Mouse (Mus musculus) heart, embryonic 13.5 days (tissue): ENCODE results near the gene Fbxo22. TPM values are rescaled to one million over a fixed set of nuclear protein-coding genes. Genes with fewer than 3 reads are reported as not detected.

Experiments used
- ATAC-seq: fragments of 200-750 bp; cut with Nextera tagmentation; 2 replicates; pipeline ENCODE4 v1.8.0; 2017; ENCODE audit warnings: moderate TSS enrichment; ENCODE audit not compliant: insufficient number of reproducible peaks, low FRiP score, low TSS enrichment; ENCODE audit errors: extremely low read depth
- H3K27ac ChIP-seq: fragments of 300-500 bp; sonication (generic); replicated peaks from 2 replicates; pipeline ENCODE4 v1.5.1; 2015; ENCODE audit warnings: moderate library complexity, mild to moderate bottlenecking, inconsistent platforms
- H3K27me3 ChIP-seq: fragments of 300-500 bp; sonication (generic); replicated peaks from 2 replicates; pipeline ENCODE4 v1.6.1; 2015; ENCODE audit warnings: mild to moderate bottlenecking, inconsistent platforms
- H3K36me3 ChIP-seq: fragments of 300-500 bp; sonication (generic); 2 replicates; pipeline ENCODE4 v1.6.1; 2015; ENCODE audit warnings: mild to moderate bottlenecking, inconsistent platforms
- H3K4me1 ChIP-seq: fragments of 300-500 bp; sonication (generic); 2 replicates; pipeline ENCODE4 v1.6.1; 2015; ENCODE audit warnings: inconsistent platforms
- H3K4me2 ChIP-seq: fragments of 300-500 bp; sonication (generic); 2 replicates; pipeline ENCODE4 v1.6.1; 2015; ENCODE audit warnings: inconsistent platforms, mild to moderate bottlenecking, moderate library complexity
- H3K4me3 ChIP-seq: fragments of 300-500 bp; sonication (generic); 2 replicates; pipeline ENCODE4 v1.5.1; 2015; ENCODE audit warnings: moderate library complexity, mild to moderate bottlenecking, inconsistent platforms
- H3K9ac ChIP-seq: fragments of 300-500 bp; sonication (generic); 2 replicates; pipeline ENCODE4 v1.6.1; 2015; ENCODE audit warnings: inconsistent platforms, mild to moderate bottlenecking, moderate library complexity
- H3K9me3 ChIP-seq: fragments of 300-500 bp; sonication (generic); 2 replicates; pipeline ENCODE4 v1.6.1; 2016; ENCODE audit warnings: inconsistent platforms
- WGBS: fragments of 180-500 bp; shearing (Covaris S2); methylation state at CpG from one replicate; pipeline ENCODE4 v1.1.7; 2015; ENCODE audit warnings: mixed read lengths; 5-methylcytosine and 5-hydroxymethylcytosine counted together
- polyA plus RNA-seq: library from polyadenylated mRNA; unstranded; fragments of >200 nt; fragmentation: Nextera tagmentation; extraction: Ambion mirVana; gene quantifications from 2 replicates; pipeline ENCODE4 v1.2.1, GENCODE M21; 2015

Gene Fbxo22
- 54.4 and 61.1 TPM in 2 replicates for polyA plus RNA-seq

GRCm38 (mm10) chr9:55208790-55209481, at the start of gene Fbxo22:
Gene Fbxo22 (plus strand): TSS chr9:55208925.
- Histone ChIP-seq H3K9ac (peak within 1 kb of the TSS; percentile 90), H3K4me3 (peak within 1 kb of the TSS; percentile 78), H3K27me3 (no peaks in the 10 kb centered on the region), H3K36me3 (peaks cover 30% of the 10 kb centered on the region), H3K4me1 (peaks cover 33% of the 10 kb centered on the region), H3K4me2 (peak within 1 kb of the TSS; percentile 83), H3K27ac (peak within 1 kb of the TSS; percentile 93), H3K9me3 (no peaks in the 10 kb centered on the region)
- under 1% methylated on average over 65 of the region's 65 CpGs for WGBS
- peak; percentile 87 for ATAC-seq

- no peak overlapping the region for H3K27ac ChIP-seq
- H3K4me3 ChIP-seq = no peak overlapping the region
- no peak overlapping the region for H3K9ac ChIP-seq
- H3K36me3 ChIP-seq = peaks cover 48% of the 10 kb centered on the region
- peaks cover 20% of the 10 kb centered on the region for H3K4me1 ChIP-seq
- 65% methylated on average over 7 of the region's 7 CpGs for WGBS
- H3K4me2 ChIP-seq = no peak overlapping the region
- no peak for ATAC-seq
- no peaks in the 10 kb centered on the region for H3K27me3 ChIP-seq
- H3K9me3 ChIP-seq = no peaks in the 10 kb centered on the region
Observed at GRCm38 (mm10) chr9:55170655-55171412, 37.9 kb upstream of the Fbxo22 start.

- H3K9me3 ChIP-seq = no peaks in the 10 kb centered on the region
- ATAC-seq = no peak
- no peak overlapping the region for H3K27ac ChIP-seq
- WGBS = 89% methylated on average over 1 of the region's 1 CpGs
- no peak overlapping the region for H3K9ac ChIP-seq
- H3K4me1 ChIP-seq = peaks cover 20% of the 10 kb centered on the region
- no peak overlapping the region for H3K4me3 ChIP-seq
- no peaks in the 10 kb centered on the region for H3K27me3 ChIP-seq
- H3K4me2 ChIP-seq = no peak overlapping the region
- H3K36me3 ChIP-seq = peaks cover 42% of the 10 kb centered on the region
Observed at GRCm38 (mm10) chr9:55172195-55172685, 36.5 kb upstream of the Fbxo22 start.

DNA sequence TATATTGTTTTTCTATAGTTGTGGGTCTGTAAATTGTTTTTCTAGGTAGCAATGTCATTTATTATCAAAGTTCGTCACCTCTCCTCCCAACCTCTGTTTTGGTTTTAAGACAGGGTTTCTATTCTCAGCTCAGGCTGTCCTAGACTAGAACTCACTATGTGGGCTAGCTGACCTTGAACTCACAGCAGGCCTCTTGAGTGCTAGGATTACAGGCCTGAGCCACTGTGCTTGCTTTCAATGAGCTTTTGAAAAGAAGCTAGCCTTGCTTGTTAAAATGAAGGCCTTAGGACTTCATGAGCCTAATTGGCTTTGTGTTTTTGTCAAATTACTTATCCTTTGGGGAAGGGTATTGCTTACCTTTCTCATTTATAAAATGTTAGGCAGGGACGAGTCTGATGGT, 34.5 kb upstream of the Fbxo22 start:
- H3K9ac ChIP-seq = no peak overlapping the region
- WGBS = 74% methylated on average over 2 of the region's 2 CpGs
- no peaks in the 10 kb centered on the region for H3K9me3 ChIP-seq
- no peaks in the 10 kb centered on the region for H3K27me3 ChIP-seq
- H3K4me2 ChIP-seq = no peak overlapping the region
- H3K27ac ChIP-seq = no peak overlapping the region
- ATAC-seq = no peak
- peaks cover 32% of the 10 kb centered on the region for H3K36me3 ChIP-seq
- H3K4me3 ChIP-seq = no peak overlapping the region
- peaks cover 20% of the 10 kb centered on the region for H3K4me1 ChIP-seq

DNA sequence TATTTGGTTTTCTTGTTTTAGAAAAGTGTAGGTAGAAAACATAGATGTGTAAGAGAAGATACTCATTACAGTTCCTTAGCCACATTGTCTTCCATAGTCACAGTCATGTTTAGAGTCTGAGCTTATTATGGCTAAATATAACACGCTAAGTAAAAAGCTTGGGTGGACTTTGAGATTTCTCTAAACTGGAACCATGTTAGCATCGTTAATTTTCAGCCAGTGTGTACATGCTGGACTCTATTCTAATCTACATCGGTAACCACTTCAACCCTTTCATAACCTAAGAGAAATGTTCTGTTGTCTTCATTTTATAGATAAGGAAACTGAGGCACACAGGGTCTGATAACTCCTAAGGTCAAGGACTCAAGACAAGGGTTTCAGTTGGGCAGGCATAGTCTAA, 12.8 kb upstream of the Fbxo22 start:
- H3K4me2 ChIP-seq = no peak overlapping the region
- 85% methylated on average over 3 of the region's 3 CpGs for WGBS
- no peak for ATAC-seq
- no peaks in the 10 kb centered on the region for H3K27me3 ChIP-seq
- peaks cover 8% of the 10 kb centered on the region for H3K4me1 ChIP-seq
- H3K36me3 ChIP-seq = peaks cover 42% of the 10 kb centered on the region
- no peaks in the 10 kb centered on the region for H3K9me3 ChIP-seq
- no peak overlapping the region for H3K9ac ChIP-seq
- H3K4me3 ChIP-seq = no peak overlapping the region
- H3K27ac ChIP-seq = no peak overlapping the region

GRCm38 (mm10) chr9:55198260-55198659, 10.5 kb upstream of the Fbxo22 start:
- no peaks in the 10 kb centered on the region for H3K9me3 ChIP-seq
- WGBS = 86% methylated on average over 1 of the region's 1 CpGs
- no peak overlapping the region for H3K27ac ChIP-seq
- H3K4me3 ChIP-seq = no peak overlapping the region
- no peak overlapping the region for H3K4me2 ChIP-seq
- peaks cover 8% of the 10 kb centered on the region for H3K4me1 ChIP-seq
- no peak overlapping the region for H3K9ac ChIP-seq
- H3K36me3 ChIP-seq = peaks cover 43% of the 10 kb centered on the region
- no peak for ATAC-seq
- H3K27me3 ChIP-seq = no peaks in the 10 kb centered on the region

DNA sequence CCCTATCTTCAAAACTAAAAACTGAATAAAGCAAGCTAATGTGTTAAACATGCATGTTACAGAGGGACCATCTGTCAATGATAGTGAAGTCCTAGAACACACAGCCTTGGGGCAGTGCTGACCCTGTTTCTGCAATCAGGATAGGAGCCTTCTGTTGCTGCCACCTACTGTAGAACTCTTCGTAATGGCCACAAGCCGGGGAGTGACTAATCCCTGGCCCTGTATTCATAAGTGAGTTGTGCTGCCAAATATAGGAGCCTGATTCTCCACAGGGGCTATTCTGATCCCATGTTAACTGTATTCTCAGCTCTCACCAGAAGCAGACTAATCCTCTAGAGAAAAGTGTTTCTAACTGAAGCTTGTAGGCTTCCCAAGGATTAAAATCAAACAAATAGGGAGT, 9.4 kb upstream of the Fbxo22 start:
- H3K9me3 ChIP-seq = no peaks in the 10 kb centered on the region
- no peak overlapping the region for H3K4me2 ChIP-seq
- H3K9ac ChIP-seq = no peak overlapping the region
- H3K27me3 ChIP-seq = no peaks in the 10 kb centered on the region
- 0 out of 2 replicates have a peak overlapping the region, but pooled peaks have one; percentile 33 for H3K27ac ChIP-seq
- H3K4me1 ChIP-seq = peaks cover 8% of the 10 kb centered on the region
- H3K36me3 ChIP-seq = peaks cover 44% of the 10 kb centered on the region
- ATAC-seq = no peak
- no peak overlapping the region for H3K4me3 ChIP-seq
- 35% methylated on average over 2 of the region's 2 CpGs for WGBS

DNA sequence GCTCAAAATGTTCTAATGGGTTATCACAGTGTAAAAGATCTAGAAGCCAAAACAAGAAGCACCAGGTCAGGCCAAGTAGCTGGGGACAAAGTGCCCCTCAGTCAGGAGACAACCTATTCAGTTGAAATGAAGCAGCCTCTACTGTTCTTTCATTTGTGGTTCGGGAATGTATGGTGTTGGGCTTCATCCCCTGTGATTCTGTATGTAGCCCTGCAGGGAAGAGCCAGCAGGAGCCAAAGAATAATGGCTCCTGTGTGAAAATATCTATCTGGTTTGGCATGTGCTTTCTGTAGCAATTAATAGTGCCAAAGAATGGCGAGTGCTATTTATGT, 301 bp upstream of the Fbxo22 start:
- no peaks in the 10 kb centered on the region for H3K9me3 ChIP-seq
- no peak for ATAC-seq
- peak overlapping the region; percentile 83 for H3K4me2 ChIP-seq
- H3K4me1 ChIP-seq = peaks cover 33% of the 10 kb centered on the region
- H3K9ac ChIP-seq = peak overlapping the region; percentile 90
- H3K27me3 ChIP-seq = no peaks in the 10 kb centered on the region
- WGBS = 3% methylated on average over 2 of the region's 2 CpGs
- peak overlapping the region; percentile 78 for H3K4me3 ChIP-seq
- peak overlapping the region; percentile 93 for H3K27ac ChIP-seq
- H3K36me3 ChIP-seq = peaks cover 28% of the 10 kb centered on the region

GRCm38 (mm10) chr9:55211611-55212010, 2.9 kb downstream of the Fbxo22 start:
- Histone ChIP-seq H3K27ac (no peak overlapping the region), H3K4me2 (peak overlapping the region; percentile 35; the same call in 1 of the 2 replicates), H3K36me3 (peaks cover 40% of the 10 kb centered on the region), H3K4me1 (peaks cover 33% of the 10 kb centered on the region), H3K9me3 (no peaks in the 10 kb centered on the region), H3K27me3 (no peaks in the 10 kb centered on the region), H3K9ac (peak overlapping the region; percentile 50; the same call in 1 of the 2 replicates), H3K4me3 (no peak overlapping the region)
- no peak for ATAC-seq
- WGBS = 67% methylated on average over 4 of the region's 4 CpGs

DNA sequence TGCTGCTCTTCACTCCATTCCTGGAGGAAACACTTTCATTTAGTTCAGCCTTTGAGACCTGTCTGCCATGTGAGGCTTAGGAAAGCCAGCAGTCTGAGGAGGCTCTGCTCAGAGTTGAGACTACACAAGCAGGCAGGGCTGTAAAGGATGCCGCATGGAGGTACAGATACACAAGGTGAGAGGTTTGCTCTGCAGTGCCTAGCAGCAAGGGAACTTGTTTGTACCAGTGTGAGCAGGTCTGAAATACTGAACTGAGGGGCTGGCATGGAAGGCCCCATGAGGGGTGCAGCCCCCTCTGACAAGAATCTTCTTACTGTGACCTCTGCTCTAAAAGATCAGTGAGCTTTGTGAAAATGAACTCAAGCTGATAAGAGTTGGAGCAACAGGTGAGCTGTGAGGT, 4.7 kb downstream of the Fbxo22 start:
- H3K4me3 ChIP-seq = no peak overlapping the region
- H3K36me3 ChIP-seq = peaks cover 55% of the 10 kb centered on the region
- H3K9me3 ChIP-seq = no peaks in the 10 kb centered on the region
- no peak overlapping the region for H3K27ac ChIP-seq
- WGBS = 94% methylated on average over 1 of the region's 1 CpGs
- no peak overlapping the region for H3K9ac ChIP-seq
- no peak for ATAC-seq
- no peaks in the 10 kb centered on the region for H3K27me3 ChIP-seq
- peaks cover 27% of the 10 kb centered on the region for H3K4me1 ChIP-seq
- no peak overlapping the region for H3K4me2 ChIP-seq

GRCm38 (mm10) chr9:55215056-55215455, 6.3 kb downstream of the Fbxo22 start:
- WGBS = 85% methylated on average over 3 of the region's 3 CpGs
- Histone ChIP-seq H3K4me1 (peaks cover 19% of the 10 kb centered on the region), H3K4me3 (no peak overlapping the region), H3K9me3 (no peaks in the 10 kb centered on the region), H3K36me3 (peaks cover 71% of the 10 kb centered on the region), H3K4me2 (no peak overlapping the region), H3K9ac (no peak overlapping the region), H3K27me3 (no peaks in the 10 kb centered on the region), H3K27ac (no peak overlapping the region)
- no peak for ATAC-seq
